Comparison of ENCODE assay signal across 8 mouse cellular contexts in the genomic region with DNA sequence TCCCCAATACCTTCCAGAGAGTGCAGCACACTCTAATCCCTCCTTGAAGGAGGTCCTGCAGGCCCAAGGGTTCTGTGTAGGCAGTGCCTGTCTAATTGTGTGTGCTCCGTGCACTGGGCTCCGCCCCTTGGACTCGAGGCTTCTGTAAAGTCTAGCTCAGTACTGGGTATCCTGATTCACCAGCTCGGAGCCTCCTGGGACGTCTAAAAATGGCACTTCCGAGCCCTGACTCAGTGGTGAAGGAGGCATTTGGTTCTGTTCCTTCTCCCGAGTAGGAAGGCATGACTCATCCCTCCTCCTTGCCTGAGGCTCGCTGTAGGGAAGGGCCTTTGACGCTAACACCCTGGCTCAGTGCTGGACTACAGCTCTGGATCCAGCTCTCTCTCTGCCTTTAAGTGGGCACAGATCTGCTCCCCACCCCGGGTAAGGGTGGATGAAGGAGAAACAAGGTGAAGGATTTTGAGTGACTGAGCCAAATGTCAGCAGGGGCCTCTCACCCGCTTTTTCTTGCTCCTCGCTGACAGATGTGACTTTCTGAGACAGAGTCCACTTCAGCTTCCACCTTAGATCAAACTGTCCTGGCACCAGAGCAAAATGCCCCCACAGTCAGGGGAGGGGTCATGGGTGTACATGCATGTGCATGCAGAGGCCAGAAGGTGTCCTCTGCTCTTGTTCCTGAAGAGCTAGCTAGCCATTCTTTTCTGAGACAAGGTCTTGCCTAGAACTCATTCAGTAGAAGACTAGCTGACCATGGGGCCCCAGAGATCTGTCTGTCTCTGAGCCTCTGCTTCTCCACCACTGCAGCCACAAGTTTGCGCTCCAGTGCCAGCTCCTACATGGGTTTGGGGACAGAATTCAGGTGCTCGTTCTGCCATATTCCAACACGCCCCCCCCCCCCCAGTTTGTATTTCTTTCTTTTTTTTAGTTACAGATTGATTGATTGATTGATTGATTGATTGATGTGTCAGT.
DNase-seq lines count a peak whose midpoint lies in the region; ATAC-seq and TF ChIP-seq lines count a peak whose summit lies in the region.

No protein-coding gene starts in this region.

- H3K9me3 ChIP-seq in midbrain, embryonic 10.5 days (replicated peaks): peaks cover 3% of the 10 kb centered on the region; the same call in 1 of the 2 replicates
- no peaks in the 10 kb centered on the region for H3K9me3 ChIP-seq in midbrain, embryonic 14.5 days (ENCODE audit: control insufficient read depth, low read length)
- no peaks in the 10 kb centered on the region for H3K9me3 ChIP-seq in hindbrain, postnatal 0 days (ENCODE audit: low read length)
- H3K9me3 ChIP-seq in liver, embryonic 14.5 days (ENCODE audit: control insufficient read depth, low read length): no peaks in the 10 kb centered on the region

- no peak overlapping the region for H3K4me2 ChIP-seq in midbrain, embryonic 14.5 days (ENCODE audit: low read length)
- 0 out of 2 replicates have a peak overlapping the region, but pooled peaks have one; percentile 2 for H3K4me2 ChIP-seq in hindbrain, postnatal 0 days (ENCODE audit: low read depth, low read length)
- no peak overlapping the region for H3K4me2 ChIP-seq in liver, embryonic 14.5 days (ENCODE audit: low read depth)

- H3K4me1 ChIP-seq in midbrain, embryonic 10.5 days: peaks cover 44% of the 10 kb centered on the region
- peaks cover 8% of the 10 kb centered on the region for H3K4me1 ChIP-seq in midbrain, embryonic 14.5 days (ENCODE audit: control insufficient read depth, insufficient read depth, low read length)
- H3K4me1 ChIP-seq in hindbrain, postnatal 0 days (ENCODE audit: insufficient read depth, low read length): peaks cover 5% of the 10 kb centered on the region; the same call in 1 of the 2 replicates
- H3K4me1 ChIP-seq in liver, embryonic 14.5 days (replicated peaks; ENCODE audit: control insufficient read depth in 2 of 2, insufficient read depth in 2 of 2, low read length in 1 of 2): no peaks in the 10 kb centered on the region; a peak in 1 of 4 replicates

- peak overlapping the region; percentile 33; the same call in 1 of the 2 replicates for H3K27ac ChIP-seq in midbrain, embryonic 10.5 days (replicated peaks)
- no peak overlapping the region for H3K27ac ChIP-seq in midbrain, embryonic 14.5 days (replicated peaks; ENCODE audit: low read depth, low read length)
- H3K27ac ChIP-seq in hindbrain, postnatal 0 days: no peak overlapping the region
- no peak overlapping the region for H3K27ac ChIP-seq in liver, embryonic 14.5 days

- no peak for ATAC-seq in midbrain, embryonic 14.5 days (ENCODE audit: low FRiP score, low TSS enrichment)
- peak; percentile 38; the same call in 1 of the 2 replicates for ATAC-seq in hindbrain, postnatal 0 days
- ATAC-seq in liver, embryonic 14.5 days (ENCODE audit: insufficient read depth): peak; percentile 43; the same call in 1 of the 2 replicates

- TF ChIP-seq CTCF in hindbrain, postnatal 0 days (IDR thresholded peaks at IDR 0.05; ENCODE audit: low read depth): peak; percentile 13; the same call in 1 of the 2 replicates
- no peak for TF ChIP-seq CTCF in liver, embryonic 14.5 days (IDR thresholded peaks at IDR 0.05; ENCODE audit: low read depth)

- DNase-seq in midbrain, embryonic 10.5 days (ENCODE audit: low spot score): no peak
- no peak for DNase-seq in midbrain, embryonic 14.5 days
- DNase-seq in adrenal gland, postnatal 10 days: peak; percentile 48
- peak; percentile 88 to 92 for DNase-seq in frontal cortex, adult 2 months (ENCODE audit: extremely low spot score in 1 of 2, low spot score in 1 of 2)
- DNase-seq in hindbrain, postnatal 0 days (ENCODE audit: low spot score): no peak
- DNase-seq in liver, embryonic 14.5 days (ENCODE audit: low read depth in 3 of 3, low spot score in 3 of 3): peak in 1 of 3 experiments; percentile 16
- DNase-seq in right cerebral cortex, postnatal 14 days: peak; percentile 46
- no peak for DNase-seq in thymus, postnatal 25 days

- WGBS in midbrain, embryonic 10.5 days: 48% methylated on average over 15 of the region's 15 CpGs
- 43% methylated on average over 15 of the region's 15 CpGs for WGBS in midbrain, embryonic 14.5 days
- WGBS in hindbrain, postnatal 0 days: 45% methylated on average over 15 of the region's 15 CpGs
- WGBS in liver, embryonic 14.5 days (ENCODE audit: insufficient replicate concordance): 32% methylated on average over 15 of the region's 15 CpGs

- no peak overlapping the region for H3K4me3 ChIP-seq in midbrain, embryonic 10.5 days
- no peak overlapping the region for H3K4me3 ChIP-seq in midbrain, embryonic 14.5 days (replicated peaks; ENCODE audit: low read depth, low read length)
- no peak overlapping the region for H3K4me3 ChIP-seq in hindbrain, postnatal 0 days (ENCODE audit: low read length)
- no peak overlapping the region for H3K4me3 ChIP-seq in liver, embryonic 14.5 days (ENCODE audit: insufficient read depth in 1 of 2, low read depth in 2 of 2, low read length in 2 of 2)

- no peak overlapping the region for H3K9ac ChIP-seq in midbrain, embryonic 14.5 days (replicated peaks; ENCODE audit: low read length)
- H3K9ac ChIP-seq in hindbrain, postnatal 0 days (replicated peaks; ENCODE audit: low read length): no peak overlapping the region
- H3K9ac ChIP-seq in liver, embryonic 14.5 days (replicated peaks): no peak overlapping the region

- no peaks in the 10 kb centered on the region for H3K36me3 ChIP-seq in midbrain, embryonic 10.5 days
- no peaks in the 10 kb centered on the region for H3K36me3 ChIP-seq in midbrain, embryonic 14.5 days (ENCODE audit: control insufficient read depth, insufficient read depth, low read length)
- H3K36me3 ChIP-seq in hindbrain, postnatal 0 days (ENCODE audit: insufficient read depth, low read length): no peaks in the 10 kb centered on the region
- no peaks in the 10 kb centered on the region for H3K36me3 ChIP-seq in liver, embryonic 14.5 days (replicated peaks; ENCODE audit: control insufficient read depth, insufficient read depth, low read depth)

- H3K27me3 ChIP-seq in midbrain, embryonic 10.5 days (ENCODE audit: low read depth, poor library complexity, severe bottlenecking): peaks cover 26% of the 10 kb centered on the region; the same call in 1 of the 2 replicates
- no peaks in the 10 kb centered on the region for H3K27me3 ChIP-seq in midbrain, embryonic 14.5 days (ENCODE audit: control insufficient read depth, insufficient read depth, low read length)
- H3K27me3 ChIP-seq in hindbrain, postnatal 0 days (ENCODE audit: insufficient read depth, low read length): no peaks in the 10 kb centered on the region
- H3K27me3 ChIP-seq in liver, embryonic 14.5 days (ENCODE audit: control insufficient read depth, insufficient read depth, low read length): no peaks in the 10 kb centered on the region

- TF ChIP-seq EP300 in liver, embryonic 14.5 days (IDR thresholded peaks at IDR 0.05; ENCODE audit: low read depth): no peak

Comparison
In these comparisons a context has a peak if more than half of its experiments do, and no peak if none do; other contexts are left out.
1. DNase-seq: peak in adrenal gland, postnatal 10 days (single experiment), frontal cortex, adult 2 months (2 of 2) and right cerebral cortex, postnatal 14 days (single experiment); none in midbrain, embryonic 10.5 days (single experiment), midbrain, embryonic 14.5 days (single experiment), hindbrain, postnatal 0 days (single experiment) and thymus, postnatal 25 days (single experiment).